Mouse (Mus musculus) kidney, adult 8-10 months (tissue): Measurements from ENCODE around the gene Gatad2b.
"Not testable (repeated sequence)": the region's sequence is repeated elsewhere in the genome, so short reads cannot be mapped to it uniquely, and the experiment has no call there.

Source experiments
- DNase-seq, 2 experiments: peaks; one replicate each; pipeline ENCODE4 v3.0.0; 2022

Gene Gatad2b

GRCm38 (mm10) chr3:90265932-90266741 lies 26.8 kb upstream of the Gatad2b start:
- DNase-seq, result no peak

GRCm38 (mm10) chr3:90266901-90267775 lies 25.8 kb upstream of the Gatad2b start:
- DNase-seq, result no peak

GRCm38 (mm10) chr3:90268190-90268589 lies 24.8 kb upstream of the Gatad2b start:
- DNase-seq, result no peak

- no peak for DNase-seq
Observed at GRCm38 (mm10) chr3:90268971-90269370, 24.0 kb upstream of the Gatad2b start.

- no peak for DNase-seq
Observed at GRCm38 (mm10) chr3:90270784-90271183, 22.2 kb upstream of the Gatad2b start.

- DNase-seq, result no peak
Observed at GRCm38 (mm10) chr3:90272170-90272569, 20.8 kb upstream of the Gatad2b start.

GRCm38 (mm10) chr3:90273855-90274254 lies 19.1 kb upstream of the Gatad2b start:
- DNase-seq, result no peak

- DNase-seq, result no peak
Observed at GRCm38 (mm10) chr3:90275286-90275685, 17.7 kb upstream of the Gatad2b start.

- DNase-seq, result no peak
Observed at GRCm38 (mm10) chr3:90276858-90277257, 16.1 kb upstream of the Gatad2b start.

- no peak for DNase-seq
Observed at GRCm38 (mm10) chr3:90277793-90278192, 15.2 kb upstream of the Gatad2b start.

GRCm38 (mm10) chr3:90278211-90278610 lies 14.8 kb upstream of the Gatad2b start:
- DNase-seq, result no peak

GRCm38 (mm10) chr3:90279216-90279615 lies 13.8 kb upstream of the Gatad2b start:
- no peak for DNase-seq

GRCm38 (mm10) chr3:90279743-90280142 lies 13.2 kb upstream of the Gatad2b start:
- DNase-seq, result no peak

- no peak for DNase-seq
Observed at GRCm38 (mm10) chr3:90280708-90281107, 12.3 kb upstream of the Gatad2b start.

GRCm38 (mm10) chr3:90284150-90284549 lies 8.8 kb upstream of the Gatad2b start:
- DNase-seq, result no peak

GRCm38 (mm10) chr3:90289403-90289802 lies 3.6 kb upstream of the Gatad2b start:
- not testable (repeated sequence) for DNase-seq

GRCm38 (mm10) chr3:90290602-90291001 lies 2.4 kb upstream of the Gatad2b start:
- DNase-seq, result peak; percentile 12 to 26

GRCm38 (mm10) chr3:90291982-90292344 lies 1.0 kb upstream of the Gatad2b start:
- DNase-seq, result no peak

- peak; percentile 38 to 41 for DNase-seq
Observed at GRCm38 (mm10) chr3:90293352-90294063, 530 bp downstream of the Gatad2b start.

GRCm38 (mm10) chr3:90294064-90294440 lies 1.1 kb downstream of the Gatad2b start:
- peak in 1 of 2 experiments; percentile 6 for DNase-seq

GRCm38 (mm10) chr3:90294651-90295050 lies 1.7 kb downstream of the Gatad2b start:
- DNase-seq, result no peak

- no peak for DNase-seq
Observed at GRCm38 (mm10) chr3:90305801-90306200, 12.8 kb downstream of the Gatad2b start.

- no peak for DNase-seq
Observed at GRCm38 (mm10) chr3:90309589-90309988, 16.6 kb downstream of the Gatad2b start.
